Mouse (Mus musculus): ENCODE results near the gene Hbp1.

The Hbp1 gene

GRCm38 (mm10) chr12:31955843-31956242 lies 5.5 kb upstream of the Hbp1 start:
- no peak for DNase-seq (ENCODE audit: low read depth, low spot score)

GRCm38 (mm10) chr12:31950659-31951031 lies 310 bp upstream of the Hbp1 start:
- no peak for DNase-seq (ENCODE audit: low read depth, low spot score)

- DNase-seq (ENCODE audit: low read depth, low spot score): peak; percentile 67
These were observed 1.1 kb downstream of the Hbp1 start for GRCm38 (mm10) chr12:31949193-31949741.

- DNase-seq (ENCODE audit: low read depth, low spot score): no peak
These were observed 2.0 kb downstream of the Hbp1 start for GRCm38 (mm10) chr12:31948101-31949000.

- DNase-seq (ENCODE audit: low read depth, low spot score): no peak
These were observed 2.9 kb downstream of the Hbp1 start for GRCm38 (mm10) chr12:31947476-31947875.

- no peak for DNase-seq (ENCODE audit: low read depth, low spot score)
These were observed 5.9 kb downstream of the Hbp1 start for GRCm38 (mm10) chr12:31944405-31944804.

- DNase-seq (ENCODE audit: low read depth, low spot score): no peak
These were observed 7.2 kb downstream of the Hbp1 start for GRCm38 (mm10) chr12:31943020-31943654.

- DNase-seq (ENCODE audit: low read depth, low spot score): no peak
These were observed 11.3 kb downstream of the Hbp1 start for GRCm38 (mm10) chr12:31939026-31939425.

- no peak for DNase-seq (ENCODE audit: low read depth, low spot score)
These were observed 11.8 kb downstream of the Hbp1 start for GRCm38 (mm10) chr12:31938391-31938997.

- DNase-seq (ENCODE audit: low read depth, low spot score): no peak
These were observed 12.7 kb downstream of the Hbp1 start for GRCm38 (mm10) chr12:31937613-31938012.

- DNase-seq (ENCODE audit: low read depth, low spot score): no peak
These were observed 13.6 kb downstream of the Hbp1 start for GRCm38 (mm10) chr12:31936657-31937300.

- no peak for DNase-seq (ENCODE audit: low read depth, low spot score)
These were observed 18.5 kb downstream of the Hbp1 start for GRCm38 (mm10) chr12:31931818-31932217.

GRCm38 (mm10) chr12:31928498-31928897 lies 21.8 kb downstream of the Hbp1 start:
- no peak for DNase-seq (ENCODE audit: low read depth, low spot score)

GRCm38 (mm10) chr12:31926661-31927061 lies 23.7 kb downstream of the Hbp1 start:
- DNase-seq (ENCODE audit: low read depth, low spot score): no peak

- DNase-seq (ENCODE audit: low read depth, low spot score): no peak
These were observed 25.0 kb downstream of the Hbp1 start for GRCm38 (mm10) chr12:31925343-31925742.

GRCm38 (mm10) chr12:31924135-31924534 lies 26.2 kb downstream of the Hbp1 start:
- DNase-seq (ENCODE audit: low read depth, low spot score): no peak

- no peak for DNase-seq (ENCODE audit: low read depth, low spot score)
These were observed 29.6 kb downstream of the Hbp1 start for GRCm38 (mm10) chr12:31920464-31921405.

GRCm38 (mm10) chr12:31917245-31917644 lies 33.1 kb downstream of the Hbp1 start:
- no peak for DNase-seq (ENCODE audit: low read depth, low spot score)

- no peak for DNase-seq (ENCODE audit: low read depth, low spot score)
These were observed 33.6 kb downstream of the Hbp1 start for GRCm38 (mm10) chr12:31916691-31917090.

- no peak for DNase-seq (ENCODE audit: low read depth, low spot score)
These were observed 36.7 kb downstream of the Hbp1 start for GRCm38 (mm10) chr12:31913614-31914013.
